Mouse (Mus musculus) left cerebral cortex, postnatal 25 days (tissue): ENCODE measurements at regions not wholly inside any gene's neighbourhood (a gene's known extent, or its start where the extent isn't known, plus 50 kb on each side); places are given as distances from the start of the nearest gene placed in this dataset.
"Not testable (repeated sequence)": the region's sequence is repeated elsewhere in the genome, so short reads cannot be mapped to it uniquely, and the experiment has no call there.

Experiments
- DNase-seq, 2 experiments: peaks; one replicate each; pipeline ENCODE4 v3.0.0; 2022; ENCODE audit warnings: low spot score in 2 of 2, mixed read lengths in 1 of 2
- intact Hi-C: fragments of 180-260 bp; cut with DNase I; formaldehyde crosslinking; loops from one replicate; pipeline ENCODE4 v1.15.1; 2025

- intact Hi-C loops: no loop called here
- DNase-seq: no peak
These were observed 203.9 kb upstream of the Irx1 start for GRCm38 (mm10) chr13:72167434-72167833.

GRCm38 (mm10) chr13:72183636-72184035, 220.1 kb upstream of the Irx1 start:
- intact Hi-C loops: no loop called here
- DNase-seq: no peak

GRCm38 (mm10) chr13:72184116-72184845, 220.8 kb upstream of the Irx1 start:
- no peak for DNase-seq
- intact Hi-C loops: no loop called here

- intact Hi-C loops: no loop called here
- DNase-seq: no peak
These were observed 221.3 kb upstream of the Irx1 start for GRCm38 (mm10) chr13:72184846-72185118.

DNA sequence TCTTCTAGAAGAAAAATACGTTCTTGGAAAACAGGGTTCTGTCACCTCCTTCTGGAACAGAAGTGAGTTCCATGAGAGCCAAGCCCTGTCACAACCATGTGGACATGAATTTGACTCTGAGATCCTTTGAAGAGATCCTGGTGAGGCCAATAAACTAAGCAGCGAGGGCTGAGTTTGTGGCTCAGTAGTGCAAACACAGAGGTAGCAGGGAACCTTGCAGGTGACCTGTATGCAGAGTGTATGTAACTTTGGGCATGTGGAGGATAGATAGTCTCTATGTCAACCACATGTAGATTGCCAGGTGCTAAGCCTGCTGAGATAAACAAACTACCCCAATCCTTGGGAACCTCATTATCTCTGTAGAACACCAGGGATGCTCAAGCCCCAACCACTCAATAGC, 232.4 kb upstream of the Irx1 start:
- intact Hi-C loops: no loop called here
- DNase-seq: no peak

- intact Hi-C loops: no loop called here
- DNase-seq: peak; percentile 34 to 62
These were observed 235.0 kb upstream of the Irx1 start for GRCm38 (mm10) chr13:72198341-72199105.

DNA sequence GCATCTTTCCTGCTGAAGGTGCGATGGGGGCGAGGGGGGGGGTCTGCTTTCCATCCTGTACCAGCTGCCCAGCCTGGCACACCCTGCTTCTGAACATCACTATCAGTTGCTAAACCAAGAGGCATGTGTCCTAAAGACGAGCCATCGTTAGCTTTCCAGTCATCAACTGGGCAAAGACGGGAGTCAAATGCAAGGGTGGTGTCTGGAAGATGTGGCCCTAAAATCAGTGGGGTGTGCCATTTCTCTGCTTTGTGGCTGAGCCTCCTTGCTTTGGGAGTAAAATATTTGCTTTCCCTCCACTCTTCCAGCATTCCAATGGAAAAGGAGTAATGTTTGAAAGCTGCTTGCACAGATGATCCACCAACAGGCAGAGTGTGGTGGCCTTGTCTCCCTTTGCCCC, 246.0 kb upstream of the Irx1 start:
- no peak for DNase-seq
- intact Hi-C loops: no loop called here

- intact Hi-C loops: no loop called here
- no peak for DNase-seq
These were observed 246.5 kb upstream of the Irx1 start for GRCm38 (mm10) chr13:72209946-72210456.

DNA sequence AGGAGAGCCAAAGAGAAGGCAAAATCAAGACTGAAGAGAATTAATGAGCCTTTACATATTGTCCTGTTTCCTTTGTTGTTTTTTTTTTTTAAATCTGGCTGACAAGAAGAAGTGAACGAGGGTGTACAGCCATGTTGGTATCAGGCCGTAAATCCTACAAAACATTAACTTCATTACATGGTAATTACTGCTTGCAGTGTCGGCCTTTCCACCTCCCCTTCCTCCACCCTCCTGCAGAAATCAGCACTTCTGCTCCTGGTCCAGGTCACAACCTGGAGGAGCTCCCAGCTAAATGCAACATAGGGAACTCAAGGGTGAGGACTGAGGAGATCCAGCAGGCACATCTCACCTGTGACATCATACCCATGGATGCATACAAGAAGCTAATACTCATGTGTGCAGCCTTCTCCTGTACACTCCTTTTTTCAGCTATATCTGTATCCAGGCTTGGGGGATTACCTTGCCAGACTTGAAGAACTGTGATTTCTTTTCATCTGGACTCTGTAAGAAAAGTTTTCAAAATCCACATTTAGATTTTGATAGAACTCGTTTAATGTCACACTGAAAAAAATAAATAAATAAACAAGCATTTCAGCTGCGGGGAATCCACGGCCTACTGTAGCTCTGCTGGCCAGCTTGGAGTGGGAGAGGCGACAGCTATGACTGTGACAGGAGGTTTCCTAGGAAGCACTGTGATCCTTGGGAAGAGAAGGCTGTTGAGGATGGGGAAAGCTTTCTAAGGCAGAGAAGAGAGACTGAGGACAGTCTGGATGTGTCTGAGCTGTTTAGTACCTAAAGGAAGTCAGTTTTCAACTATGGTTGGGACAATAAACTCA, 247.2 kb upstream of the Irx1 start:
- DNase-seq: peak; percentile 16 to 74
- intact Hi-C loops: no loop called here

GRCm38 (mm10) chr13:72211716-72212115, 248.2 kb upstream of the Irx1 start:
- intact Hi-C loops: no loop called here
- no peak for DNase-seq

DNA sequence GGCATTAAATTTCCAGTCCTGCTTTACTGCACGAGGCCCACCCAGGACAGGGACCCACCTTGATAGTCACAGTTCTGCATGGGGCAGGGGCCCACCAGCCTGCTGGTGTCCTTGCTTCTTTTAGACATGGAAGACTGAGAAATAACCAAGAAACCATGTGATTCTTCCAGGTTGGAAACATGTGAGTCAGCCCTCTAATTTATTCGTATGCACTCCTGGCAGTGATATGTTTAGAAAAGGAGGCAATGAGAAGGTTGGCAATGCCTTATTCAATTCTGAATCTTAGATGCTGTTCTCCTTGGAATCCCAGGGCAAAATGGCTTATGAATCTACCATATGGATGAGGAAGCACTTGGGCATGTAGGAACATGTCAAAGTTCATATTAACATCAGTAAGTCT, 249.2 kb upstream of the Irx1 start:
- DNase-seq: peak; percentile 4 to 76
- intact Hi-C loops: no loop called here

GRCm38 (mm10) chr13:72219329-72219728, 255.8 kb upstream of the Irx1 start:
- intact Hi-C loops: no loop called here
- DNase-seq: no peak

DNA sequence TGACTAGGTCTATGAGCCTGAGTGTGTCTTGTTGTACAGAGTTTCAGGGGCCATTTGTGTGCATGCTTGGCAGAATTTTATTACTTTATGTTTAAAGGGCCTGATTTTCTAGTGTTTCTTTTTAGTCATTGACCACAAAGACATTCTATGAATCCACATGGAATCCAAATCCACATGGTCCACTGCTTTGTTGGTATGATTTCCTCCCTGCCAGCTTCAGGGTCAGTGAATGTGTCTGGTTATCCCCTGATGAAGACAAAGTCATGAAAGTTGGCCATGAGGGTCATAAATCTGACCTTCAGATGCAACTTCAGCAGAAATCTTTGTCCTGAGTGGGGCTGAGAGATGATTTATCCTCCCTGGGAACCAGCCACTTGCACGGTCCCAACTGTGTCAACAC, 263.6 kb upstream of the Irx1 start:
- intact Hi-C loops: no loop called here

GRCm38 (mm10) chr13:72231032-72231591, 267.6 kb upstream of the Irx1 start:
- no peak for DNase-seq
- intact Hi-C loops: no loop called here

More for the DNA sequence above, 263.6 kb upstream of the Irx1 start:
- DNase-seq: no peak

GRCm38 (mm10) chr13:72232080-72232479, 268.6 kb upstream of the Irx1 start:
- intact Hi-C loops: no loop called here
- DNase-seq: no peak

GRCm38 (mm10) chr13:72241919-72242318, 278.4 kb upstream of the Irx1 start:
- no peak for DNase-seq
- intact Hi-C loops: no loop called here

- no peak for DNase-seq
- intact Hi-C loops: no loop called here
These were observed 286.9 kb upstream of the Irx1 start for GRCm38 (mm10) chr13:72250419-72250818.

DNA sequence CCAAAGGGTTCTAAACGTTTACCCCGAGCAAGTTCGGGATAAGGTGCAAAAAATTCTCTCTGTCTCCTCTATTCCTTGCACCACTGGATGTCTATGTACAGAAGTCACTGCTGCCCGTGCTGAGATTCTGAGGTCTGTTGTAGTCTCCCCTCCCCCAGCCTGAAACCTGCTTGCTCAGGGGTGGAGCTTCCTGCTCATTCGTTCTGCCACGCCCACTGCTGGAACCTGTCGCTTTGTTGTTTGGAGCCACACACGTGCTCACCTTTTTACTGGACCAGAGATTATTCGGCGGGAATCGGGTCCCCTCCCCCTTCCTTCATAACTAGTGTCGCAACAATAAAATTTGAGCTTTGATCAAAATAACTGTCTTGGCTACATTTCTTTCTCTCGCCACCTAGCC, 289.7 kb upstream of the Irx1 start:
- DNase-seq, intact Hi-C loops: not testable (repeated sequence)

- peak in 1 of 2 experiments; percentile 27 for DNase-seq
- intact Hi-C loops: no loop called here
These were observed 295.3 kb upstream of the Irx1 start for GRCm38 (mm10) chr13:72258794-72259193.

DNA sequence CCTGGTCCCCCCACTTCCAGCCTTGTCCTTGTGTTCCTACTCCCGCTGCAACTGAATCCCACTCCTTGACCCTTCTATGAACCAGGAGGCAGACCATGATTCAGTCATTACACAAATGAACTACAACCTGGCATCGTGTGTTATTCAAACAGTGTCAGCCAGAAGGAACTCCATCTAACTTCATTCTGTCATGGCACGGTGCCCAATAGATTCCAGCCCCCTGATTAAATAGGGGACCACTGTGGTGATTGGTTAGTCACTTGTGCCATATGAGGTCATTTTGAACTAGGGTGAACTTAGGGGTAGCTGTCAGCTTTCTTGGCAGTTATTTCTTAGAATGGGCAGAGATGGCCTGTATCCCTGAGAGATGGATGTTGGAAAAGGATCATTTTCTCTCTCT, 300.9 kb upstream of the Irx1 start:
- no peak for DNase-seq
- intact Hi-C loops: no loop called here
